Mouse (Mus musculus) frontal cortex, postnatal 14 days (tissue): ENCODE results near the gene Mcoln1.

Experiments used
- DNase-seq, 2 experiments: peaks; one replicate each; pipeline ENCODE4 v3.0.0; 2022; ENCODE audit warnings: low spot score in 2 of 2

Mcoln1 gene

DNA sequence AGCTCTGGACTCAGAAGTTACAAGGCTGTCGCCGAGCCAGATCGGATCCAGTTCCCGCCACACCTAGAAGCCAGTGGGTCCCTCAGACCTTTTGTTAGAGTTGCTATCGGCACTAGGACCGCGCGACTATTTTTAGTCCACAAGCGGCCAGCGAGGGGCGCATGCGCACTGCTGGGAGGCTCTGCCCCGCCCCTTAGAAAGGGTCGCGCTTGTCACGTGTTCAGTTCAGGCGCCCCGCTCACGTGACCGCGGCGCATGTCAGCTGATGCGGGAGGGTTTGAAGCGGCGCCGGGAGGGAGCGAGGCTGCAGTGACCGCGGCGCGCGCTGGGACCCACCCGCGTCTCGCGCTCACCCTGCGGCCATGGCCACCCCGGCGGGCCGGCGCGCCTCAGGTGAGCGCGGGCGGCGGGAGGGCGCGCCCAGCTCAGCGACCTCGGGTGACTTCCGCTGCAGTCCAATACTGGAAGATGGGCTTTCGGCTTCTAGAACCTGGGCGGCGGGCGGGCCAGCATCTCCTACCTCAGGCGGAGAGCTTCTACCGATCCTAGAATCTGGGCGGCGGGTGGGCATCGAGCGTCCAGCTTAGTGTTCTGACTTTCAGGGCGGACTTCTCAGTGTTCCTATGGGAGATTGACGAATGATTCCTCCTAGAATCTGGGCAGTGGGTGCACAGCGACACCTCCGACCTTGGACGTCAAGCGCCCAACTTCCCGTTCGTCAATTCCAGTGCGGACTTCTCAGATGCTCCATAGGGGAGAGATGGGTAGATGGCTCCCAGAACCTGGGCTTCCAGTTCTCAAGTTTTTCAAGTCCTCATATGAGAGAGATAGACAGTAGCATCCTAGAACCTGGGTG lies at the start of gene Mcoln1:
Mcoln1 (plus strand) TSS at position 223 of the 856 bp plus-strand sequence.
- DNase-seq, result peak; percentile 97 to 99

DNA sequence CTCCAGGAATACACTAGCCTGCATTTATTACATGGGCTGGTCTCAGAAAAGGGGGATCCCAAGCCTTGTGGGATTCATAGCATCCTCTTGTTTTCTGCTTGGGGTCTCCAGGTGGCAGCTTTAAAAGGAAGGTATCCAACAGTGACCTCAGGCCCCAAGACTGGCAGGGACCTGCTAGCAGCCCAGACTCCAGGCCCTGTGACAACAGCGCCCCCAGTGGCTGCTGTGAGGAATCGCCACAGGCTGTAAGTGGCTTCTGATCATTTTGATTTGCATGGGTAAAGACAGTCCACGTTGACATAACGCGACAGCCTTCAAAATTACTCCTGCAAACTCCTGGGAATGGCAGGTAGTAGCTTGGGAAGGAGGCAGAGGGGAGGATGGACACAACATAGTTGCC lies 49.6 kb upstream of the Mcoln1 start:
- no peak for DNase-seq

DNA sequence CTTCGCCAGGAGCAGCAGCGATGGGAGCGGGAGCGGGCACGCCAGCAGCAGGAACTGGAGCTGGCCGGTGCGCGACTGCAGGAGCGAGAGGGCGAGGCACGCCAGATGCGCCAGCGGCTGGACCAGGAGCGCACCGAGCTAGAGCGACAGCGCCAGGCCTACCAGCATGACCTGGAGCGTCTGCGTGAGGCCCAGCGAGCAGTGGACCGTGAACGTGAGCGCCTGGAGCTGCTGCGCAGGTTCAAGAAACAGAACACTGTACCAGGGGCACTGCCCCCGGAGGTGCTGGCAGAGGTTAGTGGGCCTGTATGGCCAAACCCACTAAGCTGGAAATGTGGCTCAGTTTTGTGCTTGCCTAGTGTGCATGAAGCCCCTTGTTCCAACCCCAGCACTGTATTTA lies 48.3 kb upstream of the Mcoln1 start:
- no peak for DNase-seq

DNA sequence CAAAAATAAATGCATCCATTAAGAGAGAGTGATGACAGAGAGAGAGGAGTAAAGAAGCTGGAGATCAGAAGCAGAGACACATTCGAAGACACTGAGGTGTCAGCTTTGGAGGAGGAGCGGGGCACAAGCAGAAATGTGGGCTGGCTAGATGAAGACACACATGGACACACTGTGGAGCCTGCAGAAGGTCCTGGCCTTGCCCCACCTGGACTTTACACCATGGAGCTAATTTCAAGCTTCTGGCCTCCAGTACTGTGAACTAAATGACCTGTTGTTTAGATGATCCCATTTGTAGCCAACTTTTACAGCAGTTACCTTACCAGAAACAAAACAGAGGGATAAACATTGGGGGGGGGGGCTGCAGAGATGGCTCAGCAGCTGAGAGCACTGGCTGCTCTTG lies 37.0 kb upstream of the Mcoln1 start:
- no peak for DNase-seq

DNA sequence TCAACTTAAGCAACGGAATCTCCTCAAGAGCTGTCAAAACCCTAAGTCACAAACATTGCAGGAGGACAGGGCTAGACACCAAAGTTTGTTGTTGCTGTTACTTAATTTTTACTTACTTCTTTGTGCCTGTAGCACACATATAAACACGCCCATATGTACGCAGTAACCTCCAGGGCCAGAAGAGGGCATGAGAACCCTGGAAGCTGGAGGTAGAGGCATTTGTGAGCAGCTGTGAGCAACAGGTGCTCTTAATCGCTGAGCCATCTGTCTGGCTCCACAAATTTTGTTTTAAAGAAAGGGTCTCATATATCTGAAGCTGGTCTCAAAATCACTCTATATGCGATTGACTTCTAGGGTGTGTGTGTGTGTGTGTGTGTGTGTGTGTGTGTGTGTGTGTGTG lies 35.9 kb upstream of the Mcoln1 start:
- no peak for DNase-seq

DNA sequence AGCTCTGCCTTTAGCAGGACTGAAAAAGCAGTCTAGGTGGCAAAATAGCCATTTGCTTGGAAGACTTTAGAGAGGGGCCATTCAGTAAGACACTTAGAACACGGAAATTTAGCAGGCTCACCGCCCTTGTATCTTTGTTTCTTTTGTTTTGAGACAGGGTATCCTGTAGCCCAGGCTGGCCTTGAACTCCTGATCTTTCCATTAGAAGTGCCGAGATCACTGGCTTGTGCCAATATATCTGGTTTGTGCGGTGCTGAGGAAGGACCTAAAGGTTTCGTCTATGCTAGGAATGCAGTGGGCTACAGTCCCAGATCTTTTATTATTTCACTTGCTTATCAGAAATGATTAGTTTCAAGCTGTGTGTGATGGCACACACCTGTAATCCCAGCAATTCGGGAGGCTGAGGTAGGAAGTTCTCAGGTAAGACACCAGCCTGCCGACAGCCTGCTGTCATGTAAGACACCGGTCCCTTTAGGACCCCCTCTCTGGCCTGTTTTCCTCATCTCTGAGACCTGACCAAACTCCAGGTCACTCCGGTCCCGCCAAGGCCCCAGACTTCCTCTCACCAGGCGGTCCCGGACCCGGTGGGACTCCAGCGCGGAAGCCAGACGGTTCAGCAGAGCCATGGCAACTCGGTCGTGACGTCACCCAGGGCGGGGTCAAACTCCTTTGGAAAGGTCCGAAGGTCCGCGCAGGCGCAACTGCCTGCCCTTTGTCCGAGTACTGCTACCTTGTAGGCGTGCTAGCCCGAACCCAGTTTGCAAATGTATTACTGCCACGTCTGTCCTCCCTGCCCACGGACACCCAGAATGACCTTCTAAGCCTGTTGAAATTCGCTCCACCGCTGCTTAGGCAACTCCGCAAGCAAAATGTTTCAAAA lies 33.0 kb upstream of the Mcoln1 start, which contains the start of gene Pex11g:
Pex11g (minus strand) TSS at position 675 of the 880 bp plus-strand sequence.
- DNase-seq, result peak; percentile 85 to 86

DNA sequence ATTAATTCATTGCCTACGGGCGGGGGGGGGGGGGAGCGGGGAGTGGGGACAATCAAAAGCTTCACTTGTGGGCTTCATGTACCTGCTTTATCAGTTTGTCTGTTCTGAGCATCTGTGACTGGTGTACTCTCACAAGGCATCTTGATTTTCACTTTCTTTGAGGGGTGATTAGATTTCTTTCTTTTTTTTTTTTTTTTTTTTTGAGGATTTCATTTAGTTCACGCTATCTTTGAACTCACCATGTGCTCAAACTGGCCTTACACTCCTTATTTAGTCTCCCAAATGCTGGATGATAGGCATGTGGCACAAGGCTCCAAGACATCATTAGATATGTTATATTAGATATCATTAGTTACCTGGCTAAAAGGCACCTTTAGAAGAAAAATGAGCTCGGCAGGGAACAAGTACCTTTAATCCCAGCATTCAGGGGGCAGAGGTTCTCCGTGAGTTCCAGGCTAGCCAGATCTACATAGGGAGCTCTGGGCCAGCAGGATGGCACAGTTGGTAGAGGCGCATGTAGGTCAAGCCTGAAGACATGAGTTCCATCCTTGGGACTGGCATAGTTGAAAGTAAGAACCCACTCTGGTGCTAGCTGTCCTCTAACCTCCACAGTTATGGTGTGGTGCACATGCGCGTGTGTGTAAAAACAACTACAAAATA lies 32.2 kb upstream of the Mcoln1 start:
- no peak for DNase-seq

DNA sequence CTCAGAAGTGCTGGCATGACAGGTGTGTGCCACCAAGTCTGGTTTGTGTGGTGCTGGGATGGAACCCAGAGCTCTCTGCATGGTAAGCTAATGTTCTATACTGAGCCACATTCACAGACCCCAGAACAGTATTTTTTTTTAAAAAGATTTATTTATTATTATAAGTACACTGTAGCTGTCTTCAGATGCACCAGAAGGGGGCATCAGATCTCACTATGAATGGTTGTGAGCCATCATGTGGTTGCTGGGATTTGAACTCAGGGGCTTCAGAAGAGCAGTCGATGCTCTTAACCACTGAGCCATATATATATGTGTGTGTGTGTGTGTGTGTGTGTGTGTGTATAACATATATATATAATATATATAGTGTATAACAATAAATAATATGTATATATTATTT lies 31.4 kb upstream of the Mcoln1 start:
- DNase-seq, result no peak

DNA sequence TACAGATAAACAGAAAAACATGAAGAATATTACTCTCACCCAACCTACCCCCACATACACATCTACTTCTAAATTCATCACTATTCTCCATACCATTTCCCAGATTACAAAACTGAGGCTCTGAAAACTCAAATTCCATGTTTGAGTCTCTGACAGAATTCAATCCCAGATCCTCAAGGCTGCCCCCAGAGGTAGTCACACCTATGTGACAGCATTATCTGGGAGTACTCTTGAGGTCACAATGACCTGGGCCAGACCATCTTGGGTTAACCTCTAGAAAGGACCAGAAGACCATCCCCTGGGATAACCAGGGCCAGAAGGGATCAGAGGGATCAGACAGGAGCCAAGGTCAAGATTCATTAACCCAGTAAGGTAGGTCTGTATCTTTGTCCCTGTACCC lies 29.7 kb upstream of the Mcoln1 start, which contains the start of gene Tex45:
Tex45 (plus strand) TSS at position 301 of the 400 bp plus-strand sequence.
- DNase-seq, result no peak

DNA sequence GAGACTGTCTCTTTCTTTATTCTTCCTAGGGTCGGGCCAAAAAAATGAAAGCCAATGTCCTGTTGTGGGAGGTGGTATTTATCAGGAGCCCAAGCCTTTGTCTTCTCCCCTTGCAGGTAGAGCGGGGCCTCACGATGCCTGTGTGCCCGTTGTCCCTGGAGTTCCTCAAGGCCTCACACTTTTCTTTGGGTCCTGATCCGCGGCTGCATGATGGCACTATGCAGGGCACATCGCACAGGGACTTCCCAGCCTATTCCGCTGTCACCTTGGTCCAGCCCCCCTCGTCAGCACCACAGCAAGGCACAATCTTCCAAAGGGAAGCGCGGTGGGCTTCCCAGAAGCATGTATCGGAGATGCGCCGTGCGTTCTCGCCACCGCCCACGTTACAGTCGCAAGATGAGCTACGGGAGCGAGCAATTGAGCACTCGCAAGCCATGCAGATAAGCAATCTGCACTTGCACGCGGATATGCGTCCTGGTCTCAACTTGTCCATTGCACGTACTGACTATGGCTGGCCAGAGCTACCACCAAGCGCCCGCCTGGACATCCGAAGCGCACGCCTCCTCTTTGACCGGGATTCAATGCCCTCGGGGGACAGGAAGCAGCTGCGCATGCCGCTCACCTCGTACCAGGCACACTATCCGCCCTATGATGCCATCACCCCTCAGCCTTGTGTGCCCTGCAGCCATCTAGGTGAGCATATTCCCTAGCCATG lies 24.4 kb upstream of the Mcoln1 start:
- no peak for DNase-seq

DNA sequence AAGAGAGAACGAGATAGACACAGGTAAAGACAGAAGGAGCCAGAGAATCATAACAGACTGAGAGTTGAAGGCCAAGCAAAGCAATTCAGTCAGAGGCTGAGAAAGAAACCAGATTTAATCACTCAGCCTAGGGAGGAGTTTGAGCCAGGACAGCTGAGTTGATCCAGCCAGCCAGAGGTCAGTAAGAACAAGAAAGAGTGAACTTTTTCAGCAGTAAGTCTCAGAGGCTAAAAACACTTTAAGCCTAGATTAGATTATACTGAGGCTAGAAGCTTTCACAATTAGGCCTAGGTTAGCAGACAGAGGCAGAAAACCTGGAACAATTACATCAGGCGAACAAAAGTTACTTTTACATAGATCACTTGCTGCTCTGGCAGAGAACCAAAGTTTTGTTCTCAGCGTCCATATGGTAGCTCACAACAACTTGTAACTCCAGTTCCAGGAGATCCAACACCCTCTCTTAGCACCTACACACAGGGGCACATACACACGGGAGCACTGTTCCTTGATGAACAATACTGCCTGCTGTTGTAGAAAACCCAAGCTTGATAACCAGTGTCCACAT lies 20.0 kb upstream of the Mcoln1 start:
- no peak for DNase-seq

DNA sequence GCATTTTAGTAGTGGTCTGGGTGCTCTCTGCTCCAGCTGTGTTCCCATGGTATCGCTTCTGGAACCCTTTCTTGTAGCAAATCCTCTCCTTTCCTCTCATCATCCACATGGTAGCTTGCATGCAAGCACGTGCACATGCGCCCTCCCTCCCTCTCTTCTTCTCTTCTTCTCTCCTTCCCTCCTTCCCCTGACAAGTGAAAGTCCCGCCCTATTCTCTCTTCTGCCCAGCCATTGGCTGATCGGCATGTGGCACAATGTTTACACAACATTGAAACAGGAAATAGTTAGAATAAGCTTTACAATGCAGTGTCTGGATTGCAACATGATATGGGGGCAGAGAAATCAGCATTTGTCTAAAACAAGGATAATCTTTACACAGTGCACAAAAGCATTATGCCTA lies 18.7 kb upstream of the Mcoln1 start:
- no peak for DNase-seq

DNA sequence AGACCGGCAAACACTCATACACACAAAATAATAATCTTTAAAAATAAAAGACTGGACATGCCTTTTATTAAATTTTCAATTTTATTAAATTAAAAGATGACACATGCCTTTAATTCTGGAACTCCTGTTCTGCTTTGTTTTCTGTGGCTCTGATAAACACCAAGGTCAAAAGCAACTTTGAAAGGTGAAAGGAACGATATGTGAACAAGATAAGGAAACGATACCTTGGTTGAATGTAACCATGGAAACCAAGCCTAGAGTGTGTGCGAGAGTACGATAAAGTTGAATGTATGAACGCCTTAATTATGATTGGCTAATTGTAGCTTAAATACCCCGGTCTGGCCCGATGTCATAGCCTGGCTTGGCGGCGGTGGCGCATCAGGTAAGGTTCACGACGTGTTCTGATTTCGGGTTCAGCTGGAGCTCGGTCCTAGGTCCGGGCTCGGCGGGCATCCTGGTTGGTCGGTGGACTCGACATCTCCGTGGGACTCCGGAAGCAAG lies 18.0 kb upstream of the Mcoln1 start:
- DNase-seq, result no peak

DNA sequence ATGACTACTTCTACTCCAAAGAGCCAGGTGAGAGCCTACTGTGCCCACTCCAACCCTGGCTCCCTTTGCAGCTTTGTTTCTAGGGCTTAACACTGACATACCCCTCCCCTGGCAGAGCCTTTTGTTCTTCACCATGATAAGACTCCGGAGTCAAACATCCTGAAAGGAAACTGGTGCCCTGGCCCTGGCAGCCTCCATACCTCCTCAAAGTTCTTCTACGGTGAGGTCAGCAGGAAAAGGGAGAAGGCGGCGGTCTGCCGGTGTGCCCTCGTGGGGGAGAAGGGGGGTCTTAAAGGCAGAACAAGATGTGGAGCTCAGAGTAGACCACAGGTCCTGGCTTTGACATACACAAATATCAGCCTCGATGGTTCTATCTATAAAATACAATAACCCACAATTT lies 16.7 kb upstream of the Mcoln1 start:
- no peak for DNase-seq

DNA sequence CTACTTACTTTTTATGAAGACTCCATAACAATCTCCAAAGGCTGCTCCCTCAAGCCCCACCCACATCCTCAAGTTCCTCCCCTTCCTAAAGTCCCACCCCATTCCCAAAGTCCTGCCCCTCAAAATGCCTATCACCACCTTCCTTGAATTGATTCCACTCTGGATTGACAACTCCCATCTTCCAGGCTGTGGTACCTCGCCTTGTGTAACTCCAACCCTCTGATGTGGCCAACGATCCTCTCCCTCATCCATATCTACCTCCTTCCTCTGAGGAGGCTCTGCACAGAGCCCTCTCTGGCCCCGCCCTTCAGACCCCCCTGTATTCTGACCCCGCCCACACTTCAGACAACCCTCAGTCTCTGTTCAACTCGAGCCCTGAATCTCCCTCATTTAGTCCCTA lies 15.1 kb upstream of the Mcoln1 start:
- no peak for DNase-seq

DNA sequence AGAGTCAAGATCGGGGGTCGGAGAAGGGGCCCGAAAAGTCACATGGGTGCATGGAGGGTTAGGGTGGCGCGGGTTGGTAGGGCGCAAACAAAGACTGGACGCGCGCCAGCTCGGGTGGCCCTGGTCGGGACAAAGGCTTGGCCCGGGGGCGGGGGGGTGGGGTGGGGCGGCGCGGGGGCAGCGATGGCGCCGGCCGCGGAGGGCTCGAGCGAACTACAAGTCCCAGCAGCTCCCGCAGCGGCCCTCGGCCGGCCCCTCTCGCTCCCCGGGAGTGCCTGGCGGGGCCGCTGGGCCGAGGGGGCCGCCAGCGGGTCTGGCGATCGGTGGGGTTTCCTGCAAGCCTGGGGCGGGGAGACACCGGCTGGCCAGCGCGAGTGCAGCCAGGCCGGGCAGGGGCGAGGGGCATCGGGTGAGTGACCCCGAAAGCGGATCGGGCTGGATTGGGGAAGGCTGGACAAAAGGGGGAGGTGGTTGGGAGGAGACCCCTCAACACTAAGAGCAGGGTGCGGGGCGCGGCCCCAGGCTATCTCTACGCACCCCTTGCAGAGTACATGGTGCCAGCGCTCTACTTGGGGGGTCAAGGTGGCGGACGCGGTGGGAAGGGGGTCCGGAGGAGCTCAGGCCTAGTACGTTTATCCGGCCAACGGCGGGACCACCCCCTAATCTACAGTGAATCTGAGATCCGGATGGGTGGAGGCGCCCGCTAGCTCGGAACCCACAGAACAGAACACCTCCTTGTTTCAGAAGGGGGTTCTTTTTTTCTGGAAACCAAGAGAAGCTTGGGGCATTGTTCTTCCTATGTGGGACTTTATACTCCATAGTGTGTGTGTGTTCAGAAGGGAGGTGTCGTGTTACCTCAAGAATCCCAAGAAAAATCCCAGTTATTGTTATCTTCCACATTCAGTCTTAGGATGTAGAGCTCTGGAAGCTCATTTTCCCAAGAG lies 7.1 kb upstream of the Mcoln1 start, which contains the start of gene Zfp358:
Zfp358 (plus strand) TSS at position 238 of the 944 bp plus-strand sequence.
- peak; percentile 49 to 64 for DNase-seq

DNA sequence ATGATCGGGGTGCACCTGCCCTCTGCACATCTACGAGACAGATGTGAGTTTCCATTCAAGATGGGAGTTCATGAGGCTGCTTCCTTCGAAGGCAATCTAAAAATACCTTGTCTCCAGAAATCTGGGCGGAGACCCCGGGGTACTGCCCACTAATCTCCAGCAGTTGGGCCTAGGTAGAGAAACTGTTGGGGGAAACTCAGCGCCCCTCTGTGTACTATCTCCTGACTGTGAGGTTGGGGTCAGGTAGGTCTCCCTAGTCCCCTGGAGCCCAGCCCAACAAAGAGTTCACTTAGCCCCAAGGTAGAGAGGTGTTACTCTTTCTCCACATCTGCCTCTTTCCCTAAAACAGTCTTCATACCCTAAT lies 6.4 kb upstream of the Mcoln1 start:
- DNase-seq, result no peak

DNA sequence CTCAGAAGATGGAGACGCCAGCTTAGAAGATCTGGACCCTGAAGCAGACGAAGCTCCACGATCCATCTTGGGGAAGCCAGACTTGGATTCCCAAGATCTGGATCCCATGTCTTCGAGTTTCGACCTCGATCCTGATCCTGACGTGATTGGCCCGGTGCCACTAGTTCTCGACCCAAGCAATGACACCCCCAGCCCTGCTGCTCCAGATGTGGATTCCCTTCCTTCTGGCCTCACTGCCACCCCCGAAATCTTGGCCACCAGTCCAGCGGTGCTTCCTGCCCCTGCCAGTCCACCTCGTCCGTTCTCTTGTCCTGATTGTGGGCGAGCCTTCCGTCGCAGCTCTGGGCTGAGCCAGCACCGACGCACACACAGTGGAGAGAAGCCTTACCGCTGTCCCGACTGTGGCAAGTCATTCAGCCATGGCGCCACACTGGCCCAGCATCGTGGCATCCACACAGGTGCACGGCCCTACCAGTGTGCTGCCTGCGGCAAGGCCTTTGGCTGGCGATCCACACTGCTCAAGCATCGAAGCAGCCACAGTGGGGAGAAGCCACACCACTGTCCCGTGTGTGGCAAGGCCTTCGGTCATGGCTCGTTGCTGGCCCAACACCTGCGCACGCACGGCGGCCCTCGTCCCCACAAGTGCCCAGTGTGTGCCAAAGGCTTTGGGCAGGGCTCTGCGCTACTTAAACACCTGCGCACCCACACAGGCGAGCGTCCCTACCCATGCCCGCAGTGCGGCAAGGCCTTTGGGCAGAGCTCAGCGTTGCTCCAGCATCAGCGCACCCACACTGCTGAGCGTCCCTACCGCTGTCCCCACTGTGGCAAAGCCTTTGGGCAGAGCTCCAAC lies 4.5 kb upstream of the Mcoln1 start:
- DNase-seq, result no peak

DNA sequence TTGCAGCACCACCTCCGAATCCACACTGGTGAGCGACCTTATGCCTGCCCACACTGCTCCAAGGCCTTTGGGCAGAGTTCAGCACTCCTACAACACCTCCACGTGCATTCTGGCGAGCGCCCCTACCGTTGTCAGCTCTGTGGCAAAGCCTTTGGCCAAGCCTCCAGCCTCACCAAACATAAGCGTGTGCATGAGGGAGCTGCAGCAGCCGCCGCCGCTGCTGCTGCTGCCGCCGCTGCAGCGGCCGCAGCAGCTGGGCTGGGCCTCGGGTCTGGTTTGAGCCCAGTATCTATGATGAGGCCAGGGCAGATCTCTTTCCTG lies 3.9 kb upstream of the Mcoln1 start:
- no peak for DNase-seq
